ENCODE assay signal across 14 mouse cellular contexts in genomic region chr12:16879369-16879768, GRCm38 (mm10).
"Had no signal": no experiment of that assay in that cellular context is flagged by ENCODE, and none has a peak within 500 bp of the region (broad histone marks: within the 10 kb centered on the region; RNA-seq: fewer than 3 reads in every experiment).

No protein-coding gene starts in this region.

- ATAC-seq: liver, postnatal 0 days; lung, postnatal 0 days; midbrain, embryonic 13.5 days; midbrain, embryonic 16.5 days had no signal

- DNase-seq: liver, postnatal 0 days; lung, adult 2 months; lung, postnatal 4 days; retina, postnatal 1 day; right cerebral cortex, adult 18-20 months; right cerebral cortex, postnatal 25 days; right cerebral cortex, postnatal 4 days; spleen, adult 18-20 months; thymus, adult 18-20 months; thymus, postnatal 14 days; thymus, postnatal 36 days had no signal
